Mouse (Mus musculus) hindbrain, embryonic 13.5 days (tissue): ENCODE measurements at regions not wholly inside any gene's neighbourhood (a gene's known extent, or its start where the extent isn't known, plus 50 kb on each side); places are given as distances from the start of the nearest gene placed in this dataset.

ENCODE experiments used
- ATAC-seq: fragments of 200-750 bp; cut with Nextera tagmentation; 2 replicates; pipeline ENCODE4 v1.8.0; 2017; ENCODE audit warnings: moderate TSS enrichment; ENCODE audit not compliant: low FRiP score
- H3K27ac ChIP-seq: fragments of 300-500 bp; sonication (generic); 2 replicates; pipeline ENCODE4 v1.5.1; 2015; ENCODE audit warnings: inconsistent platforms, mild to moderate bottlenecking, moderate library complexity
- H3K27me3 ChIP-seq: fragments of 300-500 bp; sonication (generic); 2 replicates; pipeline ENCODE4 v1.6.1; 2015; ENCODE audit warnings: mild to moderate bottlenecking, inconsistent platforms
- H3K36me3 ChIP-seq: fragments of 300-500 bp; sonication (generic); 2 replicates; pipeline ENCODE4 v1.6.1; 2015; ENCODE audit warnings: mild to moderate bottlenecking, inconsistent platforms
- H3K4me1 ChIP-seq: fragments of 300-500 bp; sonication (generic); replicated peaks from 2 replicates; pipeline ENCODE4 v1.6.1; 2015; ENCODE audit warnings: inconsistent platforms
- H3K4me2 ChIP-seq: fragments of 300-500 bp; sonication (generic); 2 replicates; pipeline ENCODE4 v1.6.1; 2015; ENCODE audit warnings: inconsistent platforms, mild to moderate bottlenecking, moderate library complexity
- H3K4me3 ChIP-seq: fragments of 300-500 bp; sonication (generic); 2 replicates; pipeline ENCODE4 v1.5.1; 2015; ENCODE audit warnings: mild to moderate bottlenecking, inconsistent platforms
- H3K9ac ChIP-seq: fragments of 300-500 bp; sonication (generic); 2 replicates; pipeline ENCODE4 v1.6.1; 2015; ENCODE audit warnings: mild to moderate bottlenecking, inconsistent platforms
- H3K9me3 ChIP-seq: fragments of 300-500 bp; sonication (generic); 2 replicates; pipeline ENCODE4 v1.6.1; 2016; ENCODE audit warnings: inconsistent platforms
- WGBS: fragments of 180-500 bp; shearing (Covaris S2); methylation state at CpG from one replicate; pipeline ENCODE4 v1.1.7; 2015; 5-methylcytosine and 5-hydroxymethylcytosine counted together

DNA sequence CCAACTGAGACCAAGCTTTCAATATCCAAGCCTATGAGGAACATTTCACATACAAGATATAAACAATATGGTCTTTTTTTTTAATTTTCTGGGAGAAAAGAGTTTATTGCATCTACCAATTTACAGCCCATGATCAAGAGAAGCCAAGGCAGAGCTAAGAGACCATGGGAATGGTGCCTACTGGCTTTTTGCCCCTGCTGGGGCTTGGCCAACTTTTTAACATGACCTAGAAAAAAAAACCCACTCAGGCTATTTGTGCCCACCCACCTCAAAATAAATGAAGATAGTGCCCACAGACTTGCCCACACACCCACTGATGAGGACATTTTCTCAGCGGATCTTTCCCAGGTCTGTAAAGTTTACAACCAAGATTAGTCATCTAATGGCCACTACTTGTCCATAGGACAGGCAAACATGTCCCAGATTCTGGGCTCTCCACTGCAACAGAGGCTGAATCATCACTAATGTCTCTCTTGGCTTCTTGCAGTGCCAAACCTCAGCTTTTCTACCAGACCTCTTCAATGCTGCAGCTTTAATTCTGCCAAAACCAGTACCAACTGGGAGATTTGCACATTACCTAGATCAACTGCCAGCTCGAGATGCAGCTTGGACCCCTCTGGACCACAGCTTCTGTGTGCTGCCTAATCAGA, 79.6 kb upstream of the Tmc3 start:
- 87% methylated on average over 2 of the region's 2 CpGs for WGBS
- Histone ChIP-seq H3K4me1 (no peaks in the 10 kb centered on the region), H3K27ac (no peak overlapping the region), H3K9ac (no peak overlapping the region), H3K4me2 (no peak overlapping the region), H3K27me3 (no peaks in the 10 kb centered on the region), H3K9me3 (no peaks in the 10 kb centered on the region), H3K36me3 (no peaks in the 10 kb centered on the region), H3K4me3 (no peak overlapping the region)
- ATAC-seq, result no peak

DNA sequence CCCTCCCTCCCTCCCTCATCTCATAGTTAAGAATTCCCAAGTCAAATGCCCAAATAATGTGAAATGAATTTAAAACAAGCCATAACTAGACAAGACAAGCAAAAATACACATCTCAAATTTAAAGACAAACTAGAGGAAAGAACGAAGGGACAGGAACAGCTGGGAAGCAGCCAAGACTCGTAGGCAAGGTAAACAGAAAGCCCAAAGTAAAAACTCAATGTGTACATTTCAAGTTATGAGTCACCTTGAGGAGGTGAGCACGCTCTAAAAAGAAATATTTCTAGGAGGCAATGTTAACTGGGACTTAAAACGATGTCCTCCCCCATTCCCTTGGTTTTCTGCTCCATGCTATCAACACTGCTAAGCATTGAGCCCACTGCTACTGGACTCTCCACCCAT, 68.4 kb upstream of the Tmc3 start:
- Histone ChIP-seq H3K27ac (no peak overlapping the region), H3K4me3 (no peak overlapping the region), H3K27me3 (no peaks in the 10 kb centered on the region), H3K9ac (no peak overlapping the region), H3K9me3 (no peaks in the 10 kb centered on the region), H3K36me3 (no peaks in the 10 kb centered on the region), H3K4me2 (no peak overlapping the region), H3K4me1 (no peaks in the 10 kb centered on the region)
- no peak for ATAC-seq
- WGBS, result 79% methylated on average over 4 of the region's 4 CpGs

DNA sequence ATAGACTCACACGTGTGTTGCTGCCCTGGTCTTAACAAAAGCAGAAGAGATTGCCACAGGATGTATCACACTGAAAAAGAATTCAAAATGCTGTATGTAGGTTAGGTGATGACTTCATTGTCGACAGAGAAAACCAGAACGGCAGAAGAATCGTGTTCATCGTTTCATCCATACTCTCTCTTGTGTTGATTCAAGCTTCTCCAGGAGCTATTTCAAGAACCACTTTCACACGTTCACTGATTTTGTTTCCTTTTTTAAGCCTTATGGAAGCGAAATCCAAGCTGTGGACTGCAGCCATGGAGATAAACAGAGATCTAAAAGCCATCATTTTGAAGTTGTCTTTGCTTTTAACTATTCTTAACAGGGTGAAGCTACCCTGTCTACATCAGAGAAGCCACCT, 63.2 kb upstream of the Tmc3 start:
- WGBS, result 91% methylated on average over 7 of the region's 7 CpGs
- no peak overlapping the region for H3K4me3 ChIP-seq
- no peak overlapping the region for H3K9ac ChIP-seq
- H3K27ac ChIP-seq, result no peak overlapping the region
- no peaks in the 10 kb centered on the region for H3K36me3 ChIP-seq
- no peaks in the 10 kb centered on the region for H3K27me3 ChIP-seq
- no peaks in the 10 kb centered on the region for H3K9me3 ChIP-seq
- no peak overlapping the region for H3K4me2 ChIP-seq
- ATAC-seq, result no peak
- H3K4me1 ChIP-seq, result no peaks in the 10 kb centered on the region
